Mouse (Mus musculus): ENCODE measurements around the gene Galr3.
"Not testable (repeated sequence)": the region's sequence is repeated elsewhere in the genome, so short reads cannot be mapped to it uniquely, and the experiment has no call there.

Gene Galr3

GRCm38 (mm10) chr15:79041585-79041984 is at the start of gene Galr3:
Galr3 (plus strand) TSS chr15:79041885.
- DNase-seq (ENCODE audit: low read depth, low spot score): no peak

GRCm38 (mm10) chr15:78992235-78992634 is 49.5 kb upstream of the Galr3 start:
- no peak for DNase-seq (ENCODE audit: low read depth, low spot score)

- no peak for DNase-seq (ENCODE audit: low read depth, low spot score)
Observed at GRCm38 (mm10) chr15:78992925-78993324, 48.8 kb upstream of the Galr3 start.

GRCm38 (mm10) chr15:78995916-78996315 is 45.8 kb upstream of the Galr3 start:
- no peak for DNase-seq (ENCODE audit: low read depth, low spot score)

- no peak for DNase-seq (ENCODE audit: low read depth, low spot score)
Observed at GRCm38 (mm10) chr15:78996663-78997062, 45.0 kb upstream of the Galr3 start.

GRCm38 (mm10) chr15:78998348-78998747 is 43.3 kb upstream of the Galr3 start:
- no peak for DNase-seq (ENCODE audit: low read depth, low spot score)

GRCm38 (mm10) chr15:78999586-78999985 is 42.1 kb upstream of the Galr3 start:
- DNase-seq (ENCODE audit: low read depth, low spot score): no peak

- DNase-seq (ENCODE audit: low read depth, low spot score): no peak
Observed at GRCm38 (mm10) chr15:79000357-79000791, 41.3 kb upstream of the Galr3 start.

GRCm38 (mm10) chr15:79001559-79001958 is 40.1 kb upstream of the Galr3 start:
- DNase-seq (ENCODE audit: low read depth, low spot score): no peak

GRCm38 (mm10) chr15:79002036-79002435 is 39.6 kb upstream of the Galr3 start:
- no peak for DNase-seq (ENCODE audit: low read depth, low spot score)

- DNase-seq (ENCODE audit: low read depth, low spot score): no peak
Observed at GRCm38 (mm10) chr15:79003079-79003478, 38.6 kb upstream of the Galr3 start.

GRCm38 (mm10) chr15:79005581-79005980 is 36.1 kb upstream of the Galr3 start:
- no peak for DNase-seq (ENCODE audit: low read depth, low spot score)

GRCm38 (mm10) chr15:79006638-79007037 is 35.0 kb upstream of the Galr3 start:
- DNase-seq (ENCODE audit: low read depth, low spot score): no peak

GRCm38 (mm10) chr15:79007059-79007458 is 34.6 kb upstream of the Galr3 start:
- DNase-seq (ENCODE audit: low read depth, low spot score): no peak

GRCm38 (mm10) chr15:79007836-79008235 is 33.8 kb upstream of the Galr3 start:
- not testable (repeated sequence) for DNase-seq (ENCODE audit: low read depth, low spot score)

- no peak for DNase-seq (ENCODE audit: low read depth, low spot score)
Observed at GRCm38 (mm10) chr15:79009734-79010133, 32.0 kb upstream of the Galr3 start.

- no peak for DNase-seq (ENCODE audit: low read depth, low spot score)
Observed at GRCm38 (mm10) chr15:79011550-79011949, 30.1 kb upstream of the Galr3 start.

GRCm38 (mm10) chr15:79013382-79013781 is 28.3 kb upstream of the Galr3 start:
- no peak for DNase-seq (ENCODE audit: low read depth, low spot score)

GRCm38 (mm10) chr15:79018191-79018590 is 23.5 kb upstream of the Galr3 start:
- DNase-seq (ENCODE audit: low read depth, low spot score): no peak

GRCm38 (mm10) chr15:79018886-79019285 is 22.8 kb upstream of the Galr3 start:
- no peak for DNase-seq (ENCODE audit: low read depth, low spot score)

- DNase-seq (ENCODE audit: low read depth, low spot score): no peak
Observed at GRCm38 (mm10) chr15:79022671-79023230, 18.9 kb upstream of the Galr3 start.

GRCm38 (mm10) chr15:79023366-79023765 is 18.3 kb upstream of the Galr3 start:
- no peak for DNase-seq (ENCODE audit: low read depth, low spot score)

GRCm38 (mm10) chr15:79025687-79026308 is 15.9 kb upstream of the Galr3 start:
- no peak for DNase-seq (ENCODE audit: low read depth, low spot score)

Data from telencephalon, adult 2 months (tissue).